Mouse (Mus musculus): Measurements from ENCODE around the gene Pcgf1.

GRCm38 (mm10) chr6:83101688-83102556 lies 24.3 kb downstream of the Pcgf1 start:
- TF ChIP-seq POLR2A (IDR thresholded peaks at IDR 0.05; ENCODE audit: borderline replicate concordance, low read depth, low read length) (no peak), CTCF (IDR thresholded peaks at IDR 0.05; ENCODE audit: low read depth, low read length) (no peak)

Measured in bone marrow macrophage, adult 2 months (primary cell).